Mouse (Mus musculus): ENCODE data around the gene Tcta. TPM values are rescaled to one million over a fixed set of nuclear protein-coding genes. Genes with fewer than 3 reads are reported as not detected.

The Tcta gene
- polyA plus RNA-seq, 1 experiment from 2014 or later = 40.0 TPM

DNA sequence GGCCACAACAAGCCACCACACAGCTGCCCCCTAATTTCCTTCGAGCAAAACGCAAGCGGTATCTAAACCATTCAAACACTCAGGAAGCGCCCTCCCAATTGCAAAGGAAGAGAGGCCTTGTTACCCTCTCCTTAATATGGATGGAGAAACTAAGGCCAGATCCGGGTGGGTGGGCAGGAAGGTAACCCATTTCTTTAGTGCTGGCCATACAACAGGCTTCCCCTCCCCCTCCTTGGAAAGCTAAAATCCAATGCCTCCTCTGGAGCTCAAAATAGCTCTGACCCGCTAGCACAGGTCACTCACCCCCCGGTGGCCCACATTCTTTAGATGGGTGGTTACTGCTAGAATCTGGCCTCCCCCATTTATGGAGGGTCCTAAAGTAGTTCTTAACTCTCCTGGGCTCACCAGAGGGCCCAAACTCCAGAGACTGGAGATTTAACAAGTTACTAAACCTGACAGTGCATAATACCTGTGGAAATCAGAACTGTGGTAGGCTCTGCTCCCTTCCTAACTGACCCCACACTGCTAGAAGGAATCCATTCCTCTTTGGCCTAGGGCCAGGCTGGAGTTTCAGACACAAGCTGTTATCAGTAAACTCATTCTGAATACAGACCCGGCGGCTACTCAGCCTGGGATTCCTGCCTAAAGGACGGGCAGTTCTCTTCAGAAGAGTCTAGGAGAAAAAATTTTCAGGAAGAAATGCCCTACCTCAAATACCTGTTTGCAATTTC lies 41.6 kb downstream of the Tcta start:
- Histone ChIP-seq H3K4me2 (peak overlapping the region; percentile 72), H3K27ac (peak overlapping the region; percentile 96), H3K9me3 (no peaks in the 10 kb centered on the region), H3K36me3 (no peaks in the 10 kb centered on the region), H3K27me3 (replicated peaks) (no peaks in the 10 kb centered on the region), H3K4me1 (peaks cover 30% of the 10 kb centered on the region), H3K9ac (peak overlapping the region; percentile 37; the same call in 1 of the 2 replicates), H3K4me3 (replicated peaks) (peak overlapping the region; percentile 67)
- WGBS = 8% methylated on average over 10 of the region's 10 CpGs
- 0 out of 2 replicates have a peak, but pooled peaks have one; percentile 1 for ATAC-seq (ENCODE audit: insufficient read depth, low FRiP score, low read depth)

DNA sequence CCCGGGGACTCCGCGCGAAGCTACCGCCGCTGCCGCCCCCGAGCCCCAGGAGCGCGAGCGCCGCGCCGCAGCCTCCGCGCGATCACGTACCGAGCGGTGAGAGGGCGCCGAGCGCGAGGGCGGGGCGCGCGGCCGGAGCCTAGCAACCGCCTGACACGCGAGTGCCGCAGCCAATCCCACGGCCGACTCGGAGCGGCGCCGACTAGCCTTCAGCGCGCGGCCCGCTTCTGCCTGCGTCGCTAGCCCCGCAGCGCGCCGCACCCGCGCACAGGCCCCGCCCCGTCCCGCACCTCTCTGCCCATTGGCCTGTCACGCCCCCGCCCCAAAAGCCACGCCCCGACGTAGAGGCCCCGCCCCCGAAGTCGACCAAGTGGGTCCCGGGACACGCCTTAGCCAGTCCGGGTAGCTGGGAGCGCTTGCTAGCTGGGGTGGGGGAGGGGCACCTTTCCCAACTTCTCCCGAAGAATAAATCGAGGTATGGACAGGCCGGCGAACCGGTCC lies 42.2 kb downstream of the Tcta start, which contains the start of gene Dag1:
TSS of gene Dag1 (minus strand) at position 269 of the 501 bp plus-strand sequence.
- peaks cover 30% of the 10 kb centered on the region for H3K4me1 ChIP-seq
- peak; percentile 97 for ATAC-seq (ENCODE audit: insufficient read depth, low FRiP score, low read depth)
- under 1% methylated on average over 71 of the region's 71 CpGs for WGBS
- H3K9ac ChIP-seq = peak within 1 kb of the TSS; percentile 65
- H3K9me3 ChIP-seq = no peaks in the 10 kb centered on the region
- H3K27ac ChIP-seq = peak within 1 kb of the TSS; percentile 96
- peak within 1 kb of the TSS; percentile 72 for H3K4me2 ChIP-seq
- H3K36me3 ChIP-seq = no peaks in the 10 kb centered on the region
- no peaks in the 10 kb centered on the region for H3K27me3 ChIP-seq (replicated peaks)
- H3K4me3 ChIP-seq (replicated peaks) = peak within 1 kb of the TSS; percentile 67

DNA sequence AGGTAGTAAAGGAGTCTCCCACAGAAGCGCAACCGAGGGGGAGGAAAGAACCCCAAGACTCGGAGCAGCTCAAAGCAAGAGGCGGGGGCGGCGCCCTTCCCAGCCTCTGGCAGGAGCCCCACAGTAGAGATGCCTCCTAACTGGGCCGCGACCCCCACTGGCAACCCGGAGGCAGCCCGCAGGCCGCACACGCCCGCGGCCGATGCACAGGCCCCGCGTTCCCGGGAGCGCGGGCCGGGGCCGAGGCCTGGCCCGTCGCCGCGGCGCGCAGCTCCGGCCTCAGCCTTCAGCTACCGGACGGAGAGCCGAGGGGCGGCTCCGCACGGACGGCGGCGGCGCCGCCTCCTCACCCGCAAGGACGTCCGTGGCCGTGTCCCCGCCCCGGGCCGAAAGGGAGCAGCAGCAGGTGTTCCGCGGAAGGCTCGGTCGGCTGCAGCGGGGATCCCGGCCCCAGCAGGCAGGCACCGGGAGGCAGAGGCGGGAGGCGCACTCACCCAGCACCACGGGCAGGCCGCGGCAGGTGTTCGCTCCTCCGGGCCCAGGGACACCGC lies 42.8 kb downstream of the Tcta start:
- peak overlapping the region; percentile 96 for H3K27ac ChIP-seq
- peak overlapping the region; percentile 65 for H3K9ac ChIP-seq
- H3K4me3 ChIP-seq (replicated peaks) = peak overlapping the region; percentile 67
- no peaks in the 10 kb centered on the region for H3K27me3 ChIP-seq (replicated peaks)
- H3K4me1 ChIP-seq = peaks cover 30% of the 10 kb centered on the region
- peak; percentile 41; the same call in 1 of the 2 replicates for ATAC-seq (ENCODE audit: insufficient read depth, low FRiP score, low read depth)
- no peaks in the 10 kb centered on the region for H3K9me3 ChIP-seq
- peak overlapping the region; percentile 72 for H3K4me2 ChIP-seq
- H3K36me3 ChIP-seq = no peaks in the 10 kb centered on the region
- WGBS = 0% methylated on average over 61 of the region's 62 CpGs

DNA sequence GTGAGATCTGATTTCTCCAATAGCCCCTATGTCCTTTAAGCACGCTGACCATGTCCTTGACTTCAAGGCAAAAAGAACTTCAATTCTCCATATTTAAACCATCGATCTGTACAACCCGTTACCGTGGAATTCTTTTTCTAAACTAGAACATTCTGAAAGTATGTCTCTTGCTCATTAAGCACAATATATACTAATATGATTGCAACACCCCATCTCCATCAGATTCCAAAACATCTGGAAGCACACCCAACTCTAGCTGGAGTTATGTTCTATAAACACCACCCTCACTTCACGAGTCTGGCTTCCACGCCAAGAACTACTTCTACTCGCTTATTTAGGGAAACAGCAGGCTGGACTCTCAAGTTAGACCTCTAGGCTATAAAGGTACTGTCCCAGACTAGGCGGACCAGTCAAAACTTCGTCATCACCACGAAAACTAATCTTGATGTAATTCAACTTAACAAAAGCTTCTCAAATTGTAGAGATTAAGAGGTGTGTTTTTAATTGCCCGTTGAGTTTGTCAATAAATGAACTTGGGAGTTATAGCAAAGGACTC lies 43.4 kb downstream of the Tcta start:
- no peak for ATAC-seq (ENCODE audit: insufficient read depth, low FRiP score, low read depth)
- WGBS = 33% methylated on average over 11 of the region's 11 CpGs
- Histone ChIP-seq H3K27me3 (replicated peaks) (no peaks in the 10 kb centered on the region), H3K9me3 (no peaks in the 10 kb centered on the region), H3K27ac (no peak overlapping the region; the same call in 1 of the 2 replicates), H3K4me3 (replicated peaks) (peak overlapping the region; percentile 67), H3K36me3 (no peaks in the 10 kb centered on the region), H3K4me1 (peaks cover 27% of the 10 kb centered on the region), H3K4me2 (peak overlapping the region; percentile 72), H3K9ac (peak overlapping the region; percentile 65; the same call in 1 of the 2 replicates)

DNA sequence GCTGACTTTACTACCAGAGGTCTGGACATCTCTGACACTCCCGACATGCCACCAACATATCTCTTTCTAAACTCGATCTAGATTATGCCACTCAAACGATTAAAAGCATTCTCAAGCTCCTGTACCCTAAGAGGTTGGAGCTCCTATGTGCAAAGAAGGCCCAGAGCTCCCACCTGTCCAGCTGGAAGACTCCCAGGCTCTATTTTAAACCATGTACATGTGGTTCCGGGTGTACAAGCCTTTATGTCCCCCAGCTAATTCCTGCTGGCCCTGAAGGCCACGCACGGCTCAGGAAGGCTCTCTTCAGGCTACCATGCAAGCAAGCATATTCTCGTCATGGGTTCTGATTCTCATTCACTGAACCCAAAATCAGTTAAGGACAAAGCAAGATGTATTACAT lies 44.1 kb downstream of the Tcta start:
- ATAC-seq (ENCODE audit: insufficient read depth, low FRiP score, low read depth) = no peak
- Histone ChIP-seq H3K9me3 (no peaks in the 10 kb centered on the region), H3K4me2 (peak overlapping the region; percentile 72), H3K27me3 (replicated peaks) (no peaks in the 10 kb centered on the region), H3K4me1 (peaks cover 24% of the 10 kb centered on the region), H3K27ac (no peak overlapping the region), H3K36me3 (no peaks in the 10 kb centered on the region), H3K9ac (no peak overlapping the region), H3K4me3 (replicated peaks) (peak overlapping the region; percentile 67)
- WGBS = 66% methylated on average over 7 of the region's 7 CpGs

DNA sequence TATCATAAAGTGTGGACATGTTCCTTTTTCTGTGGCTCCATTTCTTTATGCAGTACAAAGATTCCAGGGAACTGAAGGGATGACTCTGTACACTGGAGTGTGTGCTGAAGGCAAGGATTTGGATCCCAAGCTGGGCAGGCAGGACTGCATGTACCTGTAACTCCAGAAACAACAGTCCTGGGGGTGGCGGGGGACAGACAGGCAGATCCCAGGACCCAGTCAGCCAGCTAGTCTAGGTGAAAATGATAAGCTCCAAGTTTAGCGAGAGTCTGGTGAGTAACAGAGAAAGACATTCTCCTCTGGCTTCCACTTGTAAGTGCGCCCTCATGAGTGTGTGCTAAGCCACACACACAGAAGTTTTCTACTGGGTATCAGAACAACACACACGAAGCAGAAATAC lies 45.4 kb downstream of the Tcta start:
- H3K9me3 ChIP-seq = no peaks in the 10 kb centered on the region
- H3K4me2 ChIP-seq = no peak overlapping the region
- peaks cover 24% of the 10 kb centered on the region for H3K4me1 ChIP-seq
- H3K9ac ChIP-seq = no peak overlapping the region
- no peak for ATAC-seq (ENCODE audit: insufficient read depth, low FRiP score, low read depth)
- H3K27me3 ChIP-seq (replicated peaks) = no peaks in the 10 kb centered on the region
- WGBS = 65% methylated on average over 4 of the region's 4 CpGs
- H3K4me3 ChIP-seq (replicated peaks) = no peak overlapping the region
- no peak overlapping the region for H3K27ac ChIP-seq
- no peaks in the 10 kb centered on the region for H3K36me3 ChIP-seq

Other genes starting within 250 kb of the Tcta start
- gene Mst1, start 225.7 kb downstream of the Tcta start, polyA plus RNA-seq (2015; fragmentation: Nextera tagmentation; extraction: Ambion mirVana) = 5.2 and 7.9 TPM in 2 replicates
- gene Rnf123, start 222.8 kb downstream of the Tcta start, polyA plus RNA-seq (2015; fragmentation: Nextera tagmentation; extraction: Ambion mirVana) = 27.5 and 32.7 TPM in 2 replicates
- 73.7 and 76.1 TPM in 2 replicates for gene Apeh, start 211.6 kb downstream of the Tcta start, polyA plus RNA-seq (2015; fragmentation: Nextera tagmentation; extraction: Ambion mirVana)
- 2.8 and 3.0 TPM in 2 replicates for gene Bsn, start 115.8 kb downstream of the Tcta start, polyA plus RNA-seq (2015; fragmentation: Nextera tagmentation; extraction: Ambion mirVana)
- gene Dag1, start 42.2 kb downstream of the Tcta start, polyA plus RNA-seq (2015; fragmentation: Nextera tagmentation; extraction: Ambion mirVana) = 74.7 and 90.6 TPM in 2 replicates
- 27.6 and 31.2 TPM in 2 replicates for gene Nicn1, start 15.7 kb downstream of the Tcta start, polyA plus RNA-seq (2015; fragmentation: Nextera tagmentation; extraction: Ambion mirVana)
- 21.8 and 22.3 TPM in 2 replicates for gene Amt, start 9.3 kb downstream of the Tcta start, polyA plus RNA-seq (2015; fragmentation: Nextera tagmentation; extraction: Ambion mirVana)
- 452 and 455 TPM in 2 replicates for gene Rhoa, start within 50 bp of the Tcta start, polyA plus RNA-seq (2015; fragmentation: Nextera tagmentation; extraction: Ambion mirVana)
- gene Gpx1, start 32.7 kb upstream of the Tcta start, polyA plus RNA-seq (2015; fragmentation: Nextera tagmentation; extraction: Ambion mirVana) = 998 and 1,171 TPM in 2 replicates
- 85.6 and 92.2 TPM in 2 replicates for gene Usp4, start 41.7 kb upstream of the Tcta start, polyA plus RNA-seq (2015; fragmentation: Nextera tagmentation; extraction: Ambion mirVana)
- gene 1700102P08Rik, start 86.6 kb upstream of the Tcta start, polyA plus RNA-seq (2015; fragmentation: Nextera tagmentation; extraction: Ambion mirVana) = 0.54 and 0.82 TPM in 2 replicates
- gene Ccdc36, start 122.3 kb upstream of the Tcta start, polyA plus RNA-seq (2015; fragmentation: Nextera tagmentation; extraction: Ambion mirVana) = 1.4 and 1.6 TPM in 2 replicates
- gene BC048562, start 130.3 kb upstream of the Tcta start, polyA plus RNA-seq (2015; fragmentation: Nextera tagmentation; extraction: Ambion mirVana) = not detected in 2 replicates
- gene Ccdc71, start 154.4 kb upstream of the Tcta start, polyA plus RNA-seq (2015; fragmentation: Nextera tagmentation; extraction: Ambion mirVana) = 47.7 and 52.5 TPM in 2 replicates
- gene Klhdc8b, start 155.4 kb upstream of the Tcta start, polyA plus RNA-seq (2015; fragmentation: Nextera tagmentation; extraction: Ambion mirVana) = 65.5 and 67.3 TPM in 2 replicates
- gene Lamb2, start 173.6 kb upstream of the Tcta start, polyA plus RNA-seq (2015; fragmentation: Nextera tagmentation; extraction: Ambion mirVana) = 40.5 and 46.6 TPM in 2 replicates
- gene Usp19, start 184.4 kb upstream of the Tcta start, polyA plus RNA-seq (2015; fragmentation: Nextera tagmentation; extraction: Ambion mirVana) = 58.8 and 61.5 TPM in 2 replicates
- 99.0 and 102 TPM in 2 replicates for gene Qars, start 201.5 kb upstream of the Tcta start, polyA plus RNA-seq (2015; fragmentation: Nextera tagmentation; extraction: Ambion mirVana)
- gene Qrich1, start 210.6 kb upstream of the Tcta start, polyA plus RNA-seq (2015; fragmentation: Nextera tagmentation; extraction: Ambion mirVana) = 92.9 and 97.2 TPM in 2 replicates